Mouse (Mus musculus) myocyte (in vitro differentiated cells): ENCODE data around the gene Iars2.

ENCODE experiments used
- E2F4 ChIP-seq: IDR thresholded peaks from one replicate; pipeline ENCODE4 v1.6.1; 2011; ENCODE audit warnings: mild to moderate bottlenecking, control low read depth, moderate library complexity; ENCODE audit not compliant: insufficient read depth
- MYOG ChIP-seq, 3 experiments: IDR thresholded peaks; one replicate each; pipeline ENCODE4 v1.6.1; 2011; ENCODE audit warnings: control low read depth in 2 of 3, low read depth in 2 of 3, mild to moderate bottlenecking in 2 of 3; ENCODE audit not compliant: insufficient read length in 2 of 3, control insufficient read depth in 1 of 3, insufficient read depth in 1 of 3
- POLR2A ChIP-seq: IDR thresholded peaks from one replicate; pipeline ENCODE4 v1.6.1; 2011; ENCODE audit warnings: low read depth, mild to moderate bottlenecking, control low read depth, moderate library complexity; ENCODE audit not compliant: insufficient read length
- POLR2AphosphoS2 ChIP-seq: IDR thresholded peaks from one replicate; pipeline ENCODE4 v1.6.1; 2011; ENCODE audit warnings: low read depth, control low read depth; ENCODE audit not compliant: insufficient read length

GRCm38 (mm10) chr1:185349741-185350140 lies 20.5 kb upstream of the Iars2 start:
- no peak for TF ChIP-seq POLR2A
- no peak for TF ChIP-seq MYOG (IDR thresholded peaks at IDR 0.05; ENCODE audit: control insufficient read depth in 1 of 3, insufficient read depth in 1 of 3, insufficient read length in 2 of 3, low read depth in 2 of 3)
- TF ChIP-seq POLR2AphosphoS2 = no peak
- no peak for TF ChIP-seq E2F4
